Comparison of ENCODE assay signal across 20 mouse cellular contexts in genomic region chr2:139656750-139657149, GRCm38 (mm10). TPM values are rescaled to one million over a fixed set of nuclear protein-coding genes. Genes with fewer than 3 reads are reported as not detected.
DNase-seq lines count a peak whose midpoint lies in the region; ATAC-seq lines count a peak whose summit lies in the region.
"Had no signal": no experiment of that assay in that cellular context is flagged by ENCODE, and none has a peak within 500 bp of the region (broad histone marks: within the 10 kb centered on the region; RNA-seq: fewer than 3 reads in every experiment).

No protein-coding gene starts in this region.

- peaks cover 21% of the 10 kb centered on the region for H3K27me3 ChIP-seq in forebrain, embryonic 11.5 days (ENCODE audit: control insufficient read depth, insufficient read depth, low read length)
- peaks cover 82% of the 10 kb centered on the region for H3K27me3 ChIP-seq in forebrain, embryonic 10.5 days (ENCODE audit: poor library complexity, severe bottlenecking)
- peaks cover 22% of the 10 kb centered on the region for H3K27me3 ChIP-seq in forebrain, embryonic 16.5 days (replicated peaks; ENCODE audit: control insufficient read depth, insufficient read depth, low read length)
- no peaks in the 10 kb centered on the region for H3K27me3 ChIP-seq in stomach, embryonic 14.5 days (ENCODE audit: control insufficient read depth, insufficient read depth, low read length)

- H3K4me1 ChIP-seq in forebrain, embryonic 11.5 days (replicated peaks; ENCODE audit: control insufficient read depth, insufficient read depth, low read length): no peaks in the 10 kb centered on the region
- peaks cover 5% of the 10 kb centered on the region; the same call in 1 of the 2 replicates for H3K4me1 ChIP-seq in forebrain, embryonic 10.5 days
- no peaks in the 10 kb centered on the region; the same call in 1 of the 2 replicates for H3K4me1 ChIP-seq in forebrain, embryonic 16.5 days (replicated peaks; ENCODE audit: control insufficient read depth, insufficient read depth, low read length)
- H3K4me1 ChIP-seq in stomach, embryonic 14.5 days (ENCODE audit: control insufficient read depth, insufficient read depth, low read length): 0 out of 2 replicates have a peak, but pooled peaks cover 4% of the 10 kb centered on the region

- no peak for DNase-seq in forebrain, embryonic 11.5 days (ENCODE audit: low spot score)
- no peak for DNase-seq in forebrain, embryonic 10.5 days (ENCODE audit: extremely low spot score, low spot score)
- DNase-seq in lung, postnatal 36 days: peak; percentile 11
- no peak for DNase-seq in lung, postnatal 14 days
- no peak for DNase-seq in layer of hippocampus, postnatal 14 days (ENCODE audit: low spot score in 2 of 2)
- no peak for DNase-seq in layer of hippocampus, adult 8-10 months (ENCODE audit: low spot score in 2 of 2)
- DNase-seq: adrenal gland, adult 2 months; cerebellum, adult 11 months; cerebellum, postnatal 25 days; gastrocnemius, postnatal 25 days; kidney, adult 9 months; kidney, postnatal 36 days; liver; lung, adult 2 months; right cerebral cortex, postnatal 25 days; thymus, postnatal 25 days had no signal

- no peak overlapping the region for H3K9ac ChIP-seq in forebrain, embryonic 11.5 days (ENCODE audit: low read length)
- no peak overlapping the region for H3K9ac ChIP-seq in forebrain, embryonic 16.5 days (replicated peaks; ENCODE audit: low read depth, low read length)
- H3K9ac ChIP-seq in stomach, embryonic 14.5 days (replicated peaks; ENCODE audit: low read depth, low read length): no peak overlapping the region

- no peaks in the 10 kb centered on the region for H3K36me3 ChIP-seq in forebrain, embryonic 11.5 days (ENCODE audit: control insufficient read depth, insufficient read depth, low read length)
- H3K36me3 ChIP-seq in forebrain, embryonic 10.5 days (replicated peaks): no peaks in the 10 kb centered on the region
- H3K36me3 ChIP-seq in forebrain, embryonic 16.5 days (ENCODE audit: control insufficient read depth, insufficient read depth): no peaks in the 10 kb centered on the region
- no peaks in the 10 kb centered on the region for H3K36me3 ChIP-seq in stomach, embryonic 14.5 days (ENCODE audit: control insufficient read depth, insufficient read depth, low read length)

- peak; percentile 66 for ATAC-seq in forebrain, embryonic 11.5 days (replicated peaks; ENCODE audit: low FRiP score)
- peak; percentile 61; the same call in 1 of the 2 replicates for ATAC-seq in forebrain, embryonic 16.5 days
- peak; percentile 28; the same call in 1 of the 2 replicates for ATAC-seq in stomach, embryonic 14.5 days (ENCODE audit: insufficient number of reproducible peaks, insufficient read depth, low FRiP score, low read depth)

- H3K27ac ChIP-seq in forebrain, embryonic 11.5 days (ENCODE audit: low read depth, low read length): no peak overlapping the region
- H3K27ac ChIP-seq in forebrain, embryonic 10.5 days: no peak overlapping the region
- no peak overlapping the region for H3K27ac ChIP-seq in forebrain, embryonic 16.5 days (ENCODE audit: low read length)
- H3K27ac ChIP-seq in stomach, embryonic 14.5 days (ENCODE audit: low read length): no peak overlapping the region

- H3K4me3 ChIP-seq in forebrain, embryonic 11.5 days (ENCODE audit: low read depth, low read length): no peak overlapping the region
- H3K4me3 ChIP-seq in forebrain, embryonic 10.5 days: no peak overlapping the region
- no peak overlapping the region for H3K4me3 ChIP-seq in forebrain, embryonic 16.5 days (replicated peaks; ENCODE audit: low read length)
- no peak overlapping the region for H3K4me3 ChIP-seq in stomach, embryonic 14.5 days (ENCODE audit: low read depth, low read length)
- H3K4me3 ChIP-seq: myocyte had no signal

- H3K9me3 ChIP-seq in forebrain, embryonic 11.5 days (ENCODE audit: control insufficient read depth, low read length): no peaks in the 10 kb centered on the region
- H3K9me3 ChIP-seq in forebrain, embryonic 10.5 days: no peaks in the 10 kb centered on the region
- H3K9me3 ChIP-seq in forebrain, embryonic 16.5 days (ENCODE audit: control insufficient read depth, low read length): no peaks in the 10 kb centered on the region
- no peaks in the 10 kb centered on the region for H3K9me3 ChIP-seq in stomach, embryonic 14.5 days (ENCODE audit: control insufficient read depth, low read depth, low read length)

- no peak overlapping the region for H3K4me2 ChIP-seq in forebrain, embryonic 11.5 days (ENCODE audit: low read depth, low read length, severe bottlenecking)
- no peak overlapping the region for H3K4me2 ChIP-seq in forebrain, embryonic 16.5 days (ENCODE audit: low read length)
- no peak overlapping the region for H3K4me2 ChIP-seq in stomach, embryonic 14.5 days (replicated peaks; ENCODE audit: low read depth, low read length)

- 34% methylated on average over 4 of the region's 4 CpGs for WGBS in forebrain, embryonic 11.5 days
- 43% methylated on average over 4 of the region's 4 CpGs for WGBS in forebrain, embryonic 10.5 days
- WGBS in forebrain, embryonic 16.5 days: 15% methylated on average over 4 of the region's 4 CpGs
- 22% methylated on average over 4 of the region's 4 CpGs for WGBS in stomach, embryonic 14.5 days

RNA-seq across cellular contexts. Expression of gene Ism1, which starts 21.2 kb away (rescaled TPM):
- polyA plus RNA-seq in forebrain, embryonic 11.5 days (2014; fragmentation: Nextera tagmentation; extraction: Ambion mirVana): 0.29 and 0.44 TPM in 2 replicates
- polyA plus RNA-seq in forebrain, embryonic 10.5 days (2016; fragmentation: Nextera tagmentation; extraction: Ambion mirVana): 0.58 and 0.61 TPM in 2 replicates
- 0.29 and 0.36 TPM in 2 replicates for polyA plus RNA-seq in forebrain, embryonic 16.5 days (2015; fragmentation: Nextera tagmentation; extraction: Ambion mirVana)
- polyA plus RNA-seq in stomach, embryonic 14.5 days (2014; fragmentation: Nextera tagmentation; extraction: Ambion mirVana): 2.9 and 3.2 TPM in 2 replicates
- total RNA-seq in layer of hippocampus, postnatal 14 days (2021): 1 to 10 TPM; 7.0 to 7.7 TPM
- total RNA-seq in layer of hippocampus, adult 8-10 months (2022): 1 to 10 TPM; 3.2 to 5.7 (median 4.2) TPM
- total RNA-seq: megakaryocyte-erythroid progenitor cell, adult 5-6 weeks had no signal
- polyA plus RNA-seq: myocyte had no signal
